Comparison of ENCODE assay signal across 7 mouse cellular contexts in the genomic region with DNA sequence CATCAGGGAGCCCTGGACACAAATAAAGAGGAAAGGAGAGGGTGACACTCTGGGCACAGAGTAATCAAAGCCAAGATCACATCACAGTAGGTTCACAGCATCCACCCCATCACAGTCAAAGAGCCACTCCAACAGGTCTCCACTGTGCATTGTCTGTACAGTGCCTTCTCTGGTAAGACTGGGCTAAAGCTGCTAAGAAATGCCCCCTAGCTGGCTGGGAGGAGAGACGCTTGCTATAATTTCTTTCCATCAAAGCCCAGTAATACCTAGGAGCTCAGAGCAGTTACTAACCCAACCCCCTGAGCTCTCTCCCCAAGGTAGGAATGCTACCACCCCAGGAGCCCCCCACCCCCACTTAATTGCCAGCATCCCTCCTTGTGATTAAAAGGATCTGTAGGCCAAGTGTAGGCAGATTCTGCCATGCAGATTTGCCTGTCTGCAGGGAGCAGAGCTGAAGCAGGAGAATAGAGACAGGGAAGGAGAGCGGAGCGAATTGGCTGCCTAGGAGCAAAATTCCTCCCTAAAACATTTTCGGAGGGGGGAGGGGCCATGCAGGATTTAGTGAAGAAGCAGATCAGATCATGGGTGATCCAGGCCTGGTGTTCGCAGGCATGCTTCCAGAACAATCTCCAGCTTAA. TPM values are rescaled to one million over a fixed set of nuclear protein-coding genes. Genes with fewer than 3 reads are reported as not detected.
DNase-seq lines count a peak whose midpoint lies in the region; ATAC-seq and TF ChIP-seq lines count a peak whose summit lies in the region.

No protein-coding gene starts in this region.

- H3K4me2 ChIP-seq in embryonic facial prominence, embryonic 11.5 days (ENCODE audit: low read depth, low read length): peak overlapping the region; percentile 10; the same call in 1 of the 2 replicates
- H3K4me2 ChIP-seq in hindbrain, embryonic 11.5 days (replicated peaks; ENCODE audit: low read depth, low read length): peak overlapping the region; percentile 4
- H3K4me2 ChIP-seq in neural tube, embryonic 11.5 days (ENCODE audit: low read depth): peak overlapping the region; percentile 1; the same call in 1 of the 2 replicates

- H3K4me1 ChIP-seq in embryonic facial prominence, embryonic 11.5 days (ENCODE audit: control insufficient read depth, insufficient read depth, low read length): no peaks in the 10 kb centered on the region; the same call in 1 of the 2 replicates
- H3K4me1 ChIP-seq in hindbrain, embryonic 11.5 days (replicated peaks; ENCODE audit: control insufficient read depth, insufficient read depth, low read length): peaks cover 7% of the 10 kb centered on the region; the same call in 1 of the 2 replicates
- peaks cover 9% of the 10 kb centered on the region for H3K4me1 ChIP-seq in neural tube, embryonic 11.5 days (ENCODE audit: control insufficient read depth, insufficient read depth, low read length)

- WGBS in embryonic facial prominence, embryonic 11.5 days: 6% methylated on average over 5 of the region's 5 CpGs
- 11% methylated on average over 5 of the region's 5 CpGs for WGBS in hindbrain, embryonic 11.5 days
- WGBS in neural tube, embryonic 11.5 days: 16% methylated on average over 5 of the region's 5 CpGs

- H3K27me3 ChIP-seq in embryonic facial prominence, embryonic 11.5 days (ENCODE audit: control insufficient read depth, insufficient read depth, low read length): peaks cover 33% of the 10 kb centered on the region
- peaks cover 11% of the 10 kb centered on the region for H3K27me3 ChIP-seq in hindbrain, embryonic 11.5 days (ENCODE audit: control insufficient read depth, insufficient read depth, low read length)
- peaks cover 18% of the 10 kb centered on the region for H3K27me3 ChIP-seq in neural tube, embryonic 11.5 days (ENCODE audit: control insufficient read depth, insufficient read depth, low read length)

- peak in 1 of 2 experiments; percentile 32 for DNase-seq in layer of hippocampus, adult 2 months (ENCODE audit: low spot score in 2 of 2)
- no peak for DNase-seq in layer of hippocampus, postnatal 36 days
- peak; percentile 47 for DNase-seq in embryonic facial prominence, embryonic 11.5 days (ENCODE audit: low spot score)
- DNase-seq in hindbrain, embryonic 11.5 days (ENCODE audit: low spot score): peak; percentile 53
- DNase-seq in neural tube, embryonic 11.5 days (ENCODE audit: low spot score): no peak

- ATAC-seq in embryonic facial prominence, embryonic 11.5 days (replicated peaks; ENCODE audit: insufficient number of reproducible peaks, low FRiP score, low TSS enrichment, low read depth): no peak
- no peak for ATAC-seq in hindbrain, embryonic 11.5 days (ENCODE audit: low FRiP score)
- ATAC-seq in neural tube, embryonic 11.5 days (ENCODE audit: insufficient read depth, low FRiP score, low TSS enrichment): no peak
- no peak for ATAC-seq in monocyte, adult 5-6 weeks (replicated peaks; ENCODE audit: insufficient number of reproducible peaks, low FRiP score, low TSS enrichment, poor library complexity, severe bottlenecking)
- ATAC-seq in megakaryocyte progenitor cell, adult 5-6 weeks (replicated peaks; ENCODE audit: poor library complexity): no peak

- H3K9ac ChIP-seq in embryonic facial prominence, embryonic 11.5 days (replicated peaks; ENCODE audit: low read length): no peak overlapping the region
- peak overlapping the region; percentile 31; the same call in 1 of the 2 replicates for H3K9ac ChIP-seq in hindbrain, embryonic 11.5 days (ENCODE audit: low read depth, low read length)
- H3K9ac ChIP-seq in neural tube, embryonic 11.5 days (ENCODE audit: low read length): no peak overlapping the region

- TF ChIP-seq CTCF in layer of hippocampus, adult 2 months (conservative IDR thresholded peaks at IDR 0.05): peak; percentile 58

- H3K27ac ChIP-seq in layer of hippocampus, adult 2 months: peak overlapping the region; percentile 59
- no peak overlapping the region for H3K27ac ChIP-seq in embryonic facial prominence, embryonic 11.5 days (replicated peaks; ENCODE audit: low read depth, low read length)
- no peak overlapping the region for H3K27ac ChIP-seq in hindbrain, embryonic 11.5 days (ENCODE audit: low read depth, low read length)
- H3K27ac ChIP-seq in neural tube, embryonic 11.5 days (ENCODE audit: low read depth, low read length): no peak overlapping the region

- H3K36me3 ChIP-seq in embryonic facial prominence, embryonic 11.5 days (replicated peaks; ENCODE audit: control insufficient read depth, insufficient read depth, low read depth, low read length): no peaks in the 10 kb centered on the region
- no peaks in the 10 kb centered on the region for H3K36me3 ChIP-seq in hindbrain, embryonic 11.5 days (ENCODE audit: control insufficient read depth, insufficient read depth, low read length)
- no peaks in the 10 kb centered on the region for H3K36me3 ChIP-seq in neural tube, embryonic 11.5 days (ENCODE audit: control insufficient read depth, insufficient read depth, low read length)

- peak overlapping the region; percentile 89 for H3K4me3 ChIP-seq in layer of hippocampus, adult 2 months
- no peak overlapping the region for H3K4me3 ChIP-seq in embryonic facial prominence, embryonic 11.5 days (ENCODE audit: low read depth, low read length)
- H3K4me3 ChIP-seq in hindbrain, embryonic 11.5 days (ENCODE audit: low read depth, low read length): 0 out of 2 replicates have a peak overlapping the region, but pooled peaks have one; percentile 10
- H3K4me3 ChIP-seq in neural tube, embryonic 11.5 days (ENCODE audit: low read depth, low read length): no peak overlapping the region; the same call in 1 of the 2 replicates

- no peaks in the 10 kb centered on the region for H3K9me3 ChIP-seq in embryonic facial prominence, embryonic 11.5 days (replicated peaks; ENCODE audit: control insufficient read depth, low read length)
- no peaks in the 10 kb centered on the region for H3K9me3 ChIP-seq in hindbrain, embryonic 11.5 days (ENCODE audit: control insufficient read depth, low read length)
- H3K9me3 ChIP-seq in neural tube, embryonic 11.5 days (ENCODE audit: control insufficient read depth, low read length): no peaks in the 10 kb centered on the region

RNA-seq across cellular contexts. Expression of a gene that starts 3.6 kb away (rescaled TPM):
- total RNA-seq in layer of hippocampus, adult 2 months (2021): 100 to 1,000 TPM; 126 to 131 TPM
- total RNA-seq in layer of hippocampus, postnatal 36 days (2021): 100 to 1,000 TPM; 115 to 134 TPM
- 3.2 and 3.3 TPM in 2 replicates for polyA plus RNA-seq in embryonic facial prominence, embryonic 11.5 days (2014; fragmentation: Nextera tagmentation; extraction: Ambion mirVana)
- 6.3 and 8.1 TPM in 2 replicates for polyA plus RNA-seq in hindbrain, embryonic 11.5 days (2014; fragmentation: Nextera tagmentation; extraction: Ambion mirVana)
- polyA plus RNA-seq in neural tube, embryonic 11.5 days (2014; fragmentation: Nextera tagmentation; extraction: Ambion mirVana): 7.0 and 7.4 TPM in 2 replicates
- total RNA-seq in monocyte, adult 5-6 weeks (2017): 0.21 to 1.9 TPM in 2 of 3 replicates, not detected in the other
- total RNA-seq in megakaryocyte progenitor cell, adult 5-6 weeks (2015): 0.05 TPM in 1 of 2 replicates, not detected in the other
- under 0.01 and 0.14 TPM in 2 replicates for total RNA-seq in megakaryocyte progenitor cell, adult 5-6 weeks (2017)

Comparison
In these comparisons a context has a peak if more than half of its experiments do, and no peak if none do; other contexts are left out.
1. DNase-seq: peak in embryonic facial prominence, embryonic 11.5 days (single experiment) and hindbrain, embryonic 11.5 days (single experiment); none in layer of hippocampus, postnatal 36 days (0 of 2) and neural tube, embryonic 11.5 days (single experiment).
2. H3K4me3 ChIP-seq: peak in layer of hippocampus, adult 2 months (single experiment) and hindbrain, embryonic 11.5 days (single experiment); none in embryonic facial prominence, embryonic 11.5 days (single experiment) and neural tube, embryonic 11.5 days (single experiment).
3. RNA of a gene that starts 3.6 kb away (total RNA-seq): 115 to 134 TPM in layer of hippocampus, postnatal 36 days and 126 to 131 TPM in layer of hippocampus, adult 2 months; under 0.01 to 0.14 TPM in megakaryocyte progenitor cell, adult 5-6 weeks and 0.21 to 1.9 TPM in monocyte, adult 5-6 weeks; every median in the first group is over 10 times any median in the second.
4. Peak in every context shown above with its lines, with median percentiles within 50 percentile points of each other: H3K4me2 ChIP-seq.